Mouse (Mus musculus): Measurements from ENCODE around the gene Zfp810. TPM values are rescaled to one million over a fixed set of nuclear protein-coding genes. Genes with fewer than 3 reads are reported as not detected.
A peak's percentile ranks its signal among the peaks of the same experiment; 100 is the strongest.

Zfp810 gene
- polyA plus RNA-seq, 1 experiment from 2014 or later: 24.8 TPM

- no peak overlapping the region for H3K27ac ChIP-seq (ENCODE audit: low read depth, low read length)
- H3K27me3 ChIP-seq (replicated peaks; ENCODE audit: control insufficient read depth, insufficient read depth, low read length): no peaks in the 10 kb centered on the region
- H3K9ac ChIP-seq (ENCODE audit: low read length): no peak overlapping the region
- H3K4me3 ChIP-seq (ENCODE audit: low read depth, low read length): no peak overlapping the region
- H3K4me2 ChIP-seq (ENCODE audit: low read length): no peak overlapping the region
- no peaks in the 10 kb centered on the region; the same call in 1 of the 2 replicates for H3K9me3 ChIP-seq (replicated peaks; ENCODE audit: control insufficient read depth, low read length)
- 100% methylated on average over 1 of the region's 1 CpGs for WGBS
- peaks cover 8% of the 10 kb centered on the region; the same call in 1 of the 2 replicates for H3K4me1 ChIP-seq (ENCODE audit: control insufficient read depth, insufficient read depth, low read length)
- no peak for ATAC-seq
- no peak for DNase-seq (ENCODE audit: low spot score)
- peaks cover 68% of the 10 kb centered on the region for H3K36me3 ChIP-seq (ENCODE audit: control insufficient read depth, insufficient read depth, low read length)
These were observed 5.2 kb downstream of the Zfp810 start for GRCm38 (mm10) chr9:22302199-22302598.

- no peak overlapping the region for H3K9ac ChIP-seq (ENCODE audit: low read length)
- no peaks in the 10 kb centered on the region for H3K27me3 ChIP-seq (replicated peaks; ENCODE audit: control insufficient read depth, insufficient read depth, low read length)
- WGBS: over 99% methylated on average over 4 of the region's 4 CpGs
- H3K9me3 ChIP-seq (replicated peaks; ENCODE audit: control insufficient read depth, low read length): peaks cover 58% of the 10 kb centered on the region
- H3K4me2 ChIP-seq (ENCODE audit: low read length): no peak overlapping the region
- H3K4me1 ChIP-seq (ENCODE audit: control insufficient read depth, insufficient read depth, low read length): no peaks in the 10 kb centered on the region
- no peak overlapping the region for H3K27ac ChIP-seq (ENCODE audit: low read depth, low read length)
- no peak overlapping the region for H3K4me3 ChIP-seq (ENCODE audit: low read depth, low read length)
- DNase-seq (ENCODE audit: low spot score): no peak
- H3K36me3 ChIP-seq (ENCODE audit: control insufficient read depth, insufficient read depth, low read length): peaks cover 76% of the 10 kb centered on the region
- ATAC-seq: no peak
These were observed 28.7 kb downstream of the Zfp810 start for GRCm38 (mm10) chr9:22278733-22279132.

GRCm38 (mm10) chr9:22268886-22269285, 38.6 kb downstream of the Zfp810 start:
- WGBS: 81% methylated on average over 1 of the region's 1 CpGs
- Histone ChIP-seq H3K36me3 (ENCODE audit: control insufficient read depth, insufficient read depth, low read length) (peaks cover 7% of the 10 kb centered on the region; the same call in 1 of the 2 replicates), H3K4me3 (ENCODE audit: low read depth, low read length) (no peak overlapping the region), H3K4me2 (ENCODE audit: low read length) (no peak overlapping the region), H3K9ac (ENCODE audit: low read length) (no peak overlapping the region), H3K4me1 (ENCODE audit: control insufficient read depth, insufficient read depth, low read length) (no peaks in the 10 kb centered on the region), H3K27me3 (replicated peaks; ENCODE audit: control insufficient read depth, insufficient read depth, low read length) (no peaks in the 10 kb centered on the region), H3K27ac (ENCODE audit: low read depth, low read length) (no peak overlapping the region), H3K9me3 (replicated peaks; ENCODE audit: control insufficient read depth, low read length) (no peaks in the 10 kb centered on the region)
- no peak for ATAC-seq
- no peak for DNase-seq (ENCODE audit: low spot score)

GRCm38 (mm10) chr9:22262611-22263010, 44.8 kb downstream of the Zfp810 start:
- H3K4me1 ChIP-seq (ENCODE audit: control insufficient read depth, insufficient read depth, low read length): no peaks in the 10 kb centered on the region
- H3K9ac ChIP-seq (ENCODE audit: low read length): no peak overlapping the region
- no peak overlapping the region for H3K4me2 ChIP-seq (ENCODE audit: low read length)
- no peak overlapping the region for H3K4me3 ChIP-seq (ENCODE audit: low read depth, low read length)
- no peak overlapping the region for H3K27ac ChIP-seq (ENCODE audit: low read depth, low read length)
- H3K27me3 ChIP-seq (replicated peaks; ENCODE audit: control insufficient read depth, insufficient read depth, low read length): no peaks in the 10 kb centered on the region
- H3K9me3 ChIP-seq (replicated peaks; ENCODE audit: control insufficient read depth, low read length): no peaks in the 10 kb centered on the region
- H3K36me3 ChIP-seq (ENCODE audit: control insufficient read depth, insufficient read depth, low read length): 0 out of 2 replicates have a peak, but pooled peaks cover 3% of the 10 kb centered on the region
- no peak for DNase-seq (ENCODE audit: low spot score)
- 92% methylated on average over 10 of the region's 10 CpGs for WGBS
- no peak for ATAC-seq

GRCm38 (mm10) chr9:22261594-22261993, 45.9 kb downstream of the Zfp810 start:
- H3K27me3 ChIP-seq (replicated peaks; ENCODE audit: control insufficient read depth, insufficient read depth, low read length): no peaks in the 10 kb centered on the region
- no peaks in the 10 kb centered on the region for H3K9me3 ChIP-seq (replicated peaks; ENCODE audit: control insufficient read depth, low read length)
- H3K27ac ChIP-seq (ENCODE audit: low read depth, low read length): no peak overlapping the region
- WGBS: 88% methylated on average over 1 of the region's 1 CpGs
- H3K4me2 ChIP-seq (ENCODE audit: low read length): no peak overlapping the region
- DNase-seq (ENCODE audit: low spot score) (no peak), ATAC-seq (no peak)
- H3K4me3 ChIP-seq (ENCODE audit: low read depth, low read length): no peak overlapping the region
- no peaks in the 10 kb centered on the region for H3K4me1 ChIP-seq (ENCODE audit: control insufficient read depth, insufficient read depth, low read length)
- 0 out of 2 replicates have a peak, but pooled peaks cover 3% of the 10 kb centered on the region for H3K36me3 ChIP-seq (ENCODE audit: control insufficient read depth, insufficient read depth, low read length)
- no peak overlapping the region for H3K9ac ChIP-seq (ENCODE audit: low read length)

GRCm38 (mm10) chr9:22260092-22260422, 47.4 kb downstream of the Zfp810 start:
- H3K4me2 ChIP-seq (ENCODE audit: low read length): peak overlapping the region; percentile 69
- no peaks in the 10 kb centered on the region for H3K27me3 ChIP-seq (replicated peaks; ENCODE audit: control insufficient read depth, insufficient read depth, low read length)
- H3K36me3 ChIP-seq (ENCODE audit: control insufficient read depth, insufficient read depth, low read length): peaks cover 6% of the 10 kb centered on the region; the same call in 1 of the 2 replicates
- no peaks in the 10 kb centered on the region for H3K4me1 ChIP-seq (ENCODE audit: control insufficient read depth, insufficient read depth, low read length)
- no peak overlapping the region for H3K27ac ChIP-seq (ENCODE audit: low read depth, low read length)
- no peak for DNase-seq (ENCODE audit: low spot score)
- H3K9me3 ChIP-seq (replicated peaks; ENCODE audit: control insufficient read depth, low read length): no peaks in the 10 kb centered on the region; the same call in 1 of the 2 replicates
- H3K9ac ChIP-seq (ENCODE audit: low read length): peak overlapping the region; percentile 93
- H3K4me3 ChIP-seq (ENCODE audit: low read depth, low read length): peak overlapping the region; percentile 61
- ATAC-seq: no peak
- 23% methylated on average over 3 of the region's 3 CpGs for WGBS

- peaks cover 6% of the 10 kb centered on the region; the same call in 1 of the 2 replicates for H3K36me3 ChIP-seq (ENCODE audit: control insufficient read depth, insufficient read depth, low read length)
- peak; percentile 96 for ATAC-seq
- no peaks in the 10 kb centered on the region; the same call in 1 of the 2 replicates for H3K9me3 ChIP-seq (replicated peaks; ENCODE audit: control insufficient read depth, low read length)
- H3K4me3 ChIP-seq (ENCODE audit: low read depth, low read length): peak within 1 kb of the TSS; percentile 61
- H3K4me1 ChIP-seq (ENCODE audit: control insufficient read depth, insufficient read depth, low read length): no peaks in the 10 kb centered on the region
- no peaks in the 10 kb centered on the region for H3K27me3 ChIP-seq (replicated peaks; ENCODE audit: control insufficient read depth, insufficient read depth, low read length)
- H3K27ac ChIP-seq (ENCODE audit: low read depth, low read length): peak within 1 kb of the TSS; percentile 36; the same call in 1 of the 2 replicates
- peak; percentile 89 for DNase-seq (ENCODE audit: low spot score)
- WGBS: 1% methylated on average over 35 of the region's 35 CpGs
- peak within 1 kb of the TSS; percentile 69 for H3K4me2 ChIP-seq (ENCODE audit: low read length)
- peak within 1 kb of the TSS; percentile 93 for H3K9ac ChIP-seq (ENCODE audit: low read length)
These were observed 48.0 kb downstream of the Zfp810 start, which contains the start of gene Zfp599 for GRCm38 (mm10) chr9:22259184-22260091. Gene Zfp599 (minus strand): TSS chr9:22259895.

GRCm38 (mm10) chr9:22258784-22259183, 48.7 kb downstream of the Zfp810 start:
- WGBS: 87% methylated on average over 8 of the region's 8 CpGs
- Histone ChIP-seq H3K27me3 (replicated peaks; ENCODE audit: control insufficient read depth, insufficient read depth, low read length) (no peaks in the 10 kb centered on the region), H3K4me3 (ENCODE audit: low read depth, low read length) (peak overlapping the region; percentile 61), H3K27ac (ENCODE audit: low read depth, low read length) (no peak overlapping the region), H3K36me3 (ENCODE audit: control insufficient read depth, insufficient read depth, low read length) (peaks cover 11% of the 10 kb centered on the region), H3K9ac (ENCODE audit: low read length) (peak overlapping the region; percentile 93), H3K9me3 (replicated peaks; ENCODE audit: control insufficient read depth, low read length) (no peaks in the 10 kb centered on the region; the same call in 1 of the 2 replicates), H3K4me1 (ENCODE audit: control insufficient read depth, insufficient read depth, low read length) (no peaks in the 10 kb centered on the region), H3K4me2 (ENCODE audit: low read length) (peak overlapping the region; percentile 69)
- ATAC-seq (no peak), DNase-seq (ENCODE audit: low spot score) (peak; percentile 19)

GRCm38 (mm10) chr9:22256579-22256978, 50.9 kb downstream of the Zfp810 start:
- 97% methylated on average over 4 of the region's 4 CpGs for WGBS
- peaks cover 27% of the 10 kb centered on the region for H3K36me3 ChIP-seq (ENCODE audit: control insufficient read depth, insufficient read depth, low read length)

More at GRCm38 (mm10) chr9:22256579-22256978, 50.9 kb downstream of the Zfp810 start:
- H3K27me3 ChIP-seq (replicated peaks; ENCODE audit: control insufficient read depth, insufficient read depth, low read length): no peaks in the 10 kb centered on the region
- H3K27ac ChIP-seq (ENCODE audit: low read depth, low read length): no peak overlapping the region
- no peaks in the 10 kb centered on the region for H3K4me1 ChIP-seq (ENCODE audit: control insufficient read depth, insufficient read depth, low read length)
- no peak for ATAC-seq
- H3K9me3 ChIP-seq (replicated peaks; ENCODE audit: control insufficient read depth, low read length): no peaks in the 10 kb centered on the region; the same call in 1 of the 2 replicates
- DNase-seq (ENCODE audit: low spot score): no peak
- no peak overlapping the region for H3K4me3 ChIP-seq (ENCODE audit: low read depth, low read length)
- no peak overlapping the region for H3K9ac ChIP-seq (ENCODE audit: low read length)
- no peak overlapping the region for H3K4me2 ChIP-seq (ENCODE audit: low read length)

Data from forebrain, embryonic 14.5 days (tissue).